Mouse (Mus musculus): Measurements from ENCODE around the gene Mog.
"Not testable (repeated sequence)": the region's sequence is repeated elsewhere in the genome, so short reads cannot be mapped to it uniquely, and the experiment has no call there.

The Mog gene

GRCm38 (mm10) chr17:37046312-37047112 is 23.3 kb upstream of the Mog start:
- in situ Hi-C loops (cut with MboI; ENCODE audit: low sequenced_read_pairs): no loop called here

- in situ Hi-C loops (cut with MboI; ENCODE audit: low sequenced_read_pairs): no loop called here
Measured at GRCm38 (mm10) chr17:37045611-37046311, 22.6 kb upstream of the Mog start, which contains the start of gene Gabbr1. Gabbr1 (plus strand) TSS chr17:37045966.

GRCm38 (mm10) chr17:37044651-37045244 is 21.6 kb upstream of the Mog start:
- in situ Hi-C loops (cut with MboI; ENCODE audit: low sequenced_read_pairs): no loop called here

GRCm38 (mm10) chr17:37039127-37039894 is 16.1 kb upstream of the Mog start:
- in situ Hi-C loops (cut with MboI; ENCODE audit: low sequenced_read_pairs): no loop called here

GRCm38 (mm10) chr17:37029162-37029561 is 6.0 kb upstream of the Mog start:
- in situ Hi-C loops (cut with MboI; ENCODE audit: low sequenced_read_pairs): no loop called here

- in situ Hi-C loops (cut with MboI; ENCODE audit: low sequenced_read_pairs): no loop called here
Measured at GRCm38 (mm10) chr17:37028683-37029120, 5.5 kb upstream of the Mog start.

- in situ Hi-C loops (cut with MboI; ENCODE audit: low sequenced_read_pairs): no loop called here
Measured at GRCm38 (mm10) chr17:37028212-37028611, 5.0 kb upstream of the Mog start.

- in situ Hi-C loops (cut with MboI; ENCODE audit: low sequenced_read_pairs): no loop called here
Measured at GRCm38 (mm10) chr17:37027486-37027885, 4.3 kb upstream of the Mog start.

- in situ Hi-C loops (cut with MboI; ENCODE audit: low sequenced_read_pairs): no loop called here
Measured at GRCm38 (mm10) chr17:37026425-37026824, 3.2 kb upstream of the Mog start.

- in situ Hi-C loops (cut with MboI; ENCODE audit: low sequenced_read_pairs): not testable (repeated sequence)
Measured at GRCm38 (mm10) chr17:37019242-37019641, 4.0 kb downstream of the Mog start.

GRCm38 (mm10) chr17:37018328-37018727 is 4.9 kb downstream of the Mog start:
- in situ Hi-C loops (cut with MboI; ENCODE audit: low sequenced_read_pairs): no loop called here

GRCm38 (mm10) chr17:37016333-37016732 is 6.9 kb downstream of the Mog start:
- in situ Hi-C loops (cut with MboI; ENCODE audit: low sequenced_read_pairs): no loop called here

- in situ Hi-C loops (cut with MboI; ENCODE audit: low sequenced_read_pairs): no loop called here
Measured at GRCm38 (mm10) chr17:37012141-37012540, 11.1 kb downstream of the Mog start.

GRCm38 (mm10) chr17:37011719-37012118 is 11.5 kb downstream of the Mog start:
- in situ Hi-C loops (cut with MboI; ENCODE audit: low sequenced_read_pairs): no loop called here

- in situ Hi-C loops (cut with MboI; ENCODE audit: low sequenced_read_pairs): no loop called here
Measured at GRCm38 (mm10) chr17:37009460-37010042, 13.6 kb downstream of the Mog start.

- in situ Hi-C loops (cut with MboI; ENCODE audit: low sequenced_read_pairs): no loop called here
Measured at GRCm38 (mm10) chr17:37008161-37008560, 15.0 kb downstream of the Mog start.

- in situ Hi-C loops (cut with MboI; ENCODE audit: low sequenced_read_pairs): no loop called here
Measured at GRCm38 (mm10) chr17:37003366-37003765, 19.8 kb downstream of the Mog start.

- in situ Hi-C loops (cut with MboI; ENCODE audit: low sequenced_read_pairs): no loop called here
Measured at GRCm38 (mm10) chr17:37002364-37003330, 20.6 kb downstream of the Mog start.

- in situ Hi-C loops (cut with MboI; ENCODE audit: low sequenced_read_pairs): no loop called here
Measured at GRCm38 (mm10) chr17:37000863-37001262, 22.3 kb downstream of the Mog start, which contains the start of gene Zfp57. Zfp57 (plus strand) TSS chr17:37001163.
